8 mouse cellular contexts compared by ENCODE assay signal in the genomic region with DNA sequence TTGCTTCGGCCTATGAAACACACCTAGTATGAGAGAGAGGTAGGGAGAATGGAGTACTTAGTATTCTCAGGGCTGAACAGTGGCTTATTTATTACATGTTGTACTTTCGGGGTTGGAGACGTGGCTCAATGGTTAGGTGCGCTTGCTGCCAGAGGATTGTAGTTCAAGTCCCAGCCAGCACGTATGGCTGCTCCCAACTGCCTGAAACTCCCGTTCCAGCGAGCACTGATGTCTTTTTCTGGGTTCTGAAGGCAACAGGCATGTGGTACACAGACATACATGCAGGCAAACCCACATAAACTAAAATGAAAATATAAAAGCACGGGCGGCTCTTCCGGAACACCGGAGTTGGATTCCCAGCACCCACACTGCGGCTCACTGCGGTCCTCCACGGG. TPM values are rescaled to one million over a fixed set of nuclear protein-coding genes. Genes with fewer than 3 reads are reported as not detected.
DNase-seq lines count a peak whose midpoint lies in the region; ATAC-seq and TF ChIP-seq lines count a peak whose summit lies in the region.

No protein-coding gene starts in this region.

- H3K4me2 ChIP-seq in lung, postnatal 0 days (replicated peaks; ENCODE audit: low read depth, low read length), result peak overlapping the region; percentile 63
- H3K4me2 ChIP-seq in neural tube, embryonic 15.5 days, result peak overlapping the region; percentile 80

- intact Hi-C loops in gastrocnemius, postnatal 36 days (cut with DNase I), result loop anchor here (10.0 kb wide), 1 partner anchor 409 kb away; the partner anchor contains the start of genes Atg3 and Slc35a5

- no peaks in the 10 kb centered on the region for H3K9me3 ChIP-seq in lung, postnatal 0 days (ENCODE audit: low read length)
- H3K9me3 ChIP-seq in limb, embryonic 10.5 days (replicated peaks), result no peaks in the 10 kb centered on the region
- no peaks in the 10 kb centered on the region for H3K9me3 ChIP-seq in neural tube, embryonic 15.5 days (replicated peaks)

- H3K4me1 ChIP-seq in lung, postnatal 0 days (ENCODE audit: insufficient read depth, low read depth, low read length), result peaks cover 13% of the 10 kb centered on the region; the same call in 1 of the 2 replicates
- 0 out of 2 replicates have a peak, but pooled peaks cover 6% of the 10 kb centered on the region for H3K4me1 ChIP-seq in embryonic fibroblast, embryonic 13.5 days (ENCODE audit: control insufficient read depth, insufficient read depth, low read length)
- peaks cover 12% of the 10 kb centered on the region for H3K4me1 ChIP-seq in limb, embryonic 10.5 days
- peaks cover 23% of the 10 kb centered on the region for H3K4me1 ChIP-seq in neural tube, embryonic 15.5 days

- no peak for TF ChIP-seq EP300 in lung, postnatal 0 days (IDR thresholded peaks at IDR 0.05)

- no peak for DNase-seq in lung, postnatal 0 days (ENCODE audit: low spot score)
- no peak for DNase-seq in lung, postnatal 14 days
- DNase-seq in limb, embryonic 10.5 days (ENCODE audit: low spot score), result no peak
- no peak for DNase-seq in gastrocnemius, postnatal 36 days
- DNase-seq in kidney, adult 18-20 months, result no peak
- no peak for DNase-seq in adrenal gland, postnatal 36 days

- no peak for TF ChIP-seq CTCF in lung, postnatal 0 days (IDR thresholded peaks at IDR 0.05)
- TF ChIP-seq CTCF in embryonic fibroblast, embryonic 13.5 days (IDR thresholded peaks at IDR 0.05; ENCODE audit: borderline replicate concordance, insufficient read depth, low read length), result no peak

- no peak for TF ChIP-seq POLR2A in embryonic fibroblast, embryonic 13.5 days (IDR thresholded peaks at IDR 0.05; ENCODE audit: low read depth, low read length)

- peak overlapping the region; percentile 96 for H3K27ac ChIP-seq in lung, postnatal 0 days (ENCODE audit: low read length)
- H3K27ac ChIP-seq in embryonic fibroblast, embryonic 13.5 days (ENCODE audit: insufficient read depth, low read length), result peak overlapping the region; percentile 98
- H3K27ac ChIP-seq in limb, embryonic 10.5 days, result peak overlapping the region; percentile 95
- H3K27ac ChIP-seq in neural tube, embryonic 15.5 days (replicated peaks), result peak overlapping the region; percentile 98

- WGBS in lung, postnatal 0 days, result 5% methylated on average over 14 of the region's 14 CpGs
- 12% methylated on average over 14 of the region's 14 CpGs for WGBS in limb, embryonic 10.5 days
- 7% methylated on average over 14 of the region's 14 CpGs for WGBS in neural tube, embryonic 15.5 days

- peak overlapping the region; percentile 87 for H3K4me3 ChIP-seq in lung, postnatal 0 days (ENCODE audit: low read depth, low read length)
- peak overlapping the region; percentile 81 for H3K4me3 ChIP-seq in embryonic fibroblast, embryonic 13.5 days (ENCODE audit: insufficient read depth, low read length)
- H3K4me3 ChIP-seq in limb, embryonic 10.5 days, result peak overlapping the region; percentile 86
- peak overlapping the region; percentile 72 for H3K4me3 ChIP-seq in neural tube, embryonic 15.5 days (replicated peaks)

- H3K36me3 ChIP-seq in lung, postnatal 0 days (ENCODE audit: insufficient read depth, low read length), result no peaks in the 10 kb centered on the region; the same call in 1 of the 2 replicates
- H3K36me3 ChIP-seq in limb, embryonic 10.5 days, result peaks cover 17% of the 10 kb centered on the region
- H3K36me3 ChIP-seq in neural tube, embryonic 15.5 days, result peaks cover 10% of the 10 kb centered on the region

- H3K27me3 ChIP-seq in lung, postnatal 0 days (replicated peaks; ENCODE audit: insufficient read depth, low read length), result no peaks in the 10 kb centered on the region
- no peaks in the 10 kb centered on the region for H3K27me3 ChIP-seq in limb, embryonic 10.5 days (ENCODE audit: low read depth, poor library complexity, severe bottlenecking)
- H3K27me3 ChIP-seq in neural tube, embryonic 15.5 days (replicated peaks), result no peaks in the 10 kb centered on the region

- ATAC-seq in lung, postnatal 0 days, result peak; percentile 8
- ATAC-seq in neural tube, embryonic 15.5 days (ENCODE audit: low FRiP score), result peak; percentile 50; the same call in 1 of the 2 replicates

- peak overlapping the region; percentile 78 for H3K9ac ChIP-seq in lung, postnatal 0 days (replicated peaks; ENCODE audit: low read depth)
- H3K9ac ChIP-seq in neural tube, embryonic 15.5 days (replicated peaks), result peak overlapping the region; percentile 90

RNA-seq across cellular contexts. Expression of gene Gtpbp8, which starts 0.7 kb away (rescaled TPM):
- polyA plus RNA-seq in lung, postnatal 0 days (2015; fragmentation: Nextera tagmentation; extraction: Ambion mirVana), result 17.2 and 19.5 TPM in 2 replicates
- 23.4 and 26.4 TPM in 2 replicates for polyA plus RNA-seq in embryonic fibroblast, embryonic 13.5 days (2011; ENCODE audit: insufficient read length, low read depth, missing spikeins)
- 24.7 and 25.5 TPM in 2 replicates for polyA plus RNA-seq in limb, embryonic 10.5 days (2016; fragmentation: Nextera tagmentation; extraction: Ambion mirVana)
- 35.3 and 36.1 TPM in 2 replicates for polyA plus RNA-seq in neural tube, embryonic 15.5 days (2015; fragmentation: Nextera tagmentation; extraction: Ambion mirVana)
- total RNA-seq in gastrocnemius, postnatal 36 days (2021), result 10 to 100 TPM in 1 of 2 experiments, 1 to 10 TPM in 1; 8.0 to 11.1 TPM
- 10 to 100 TPM; 18.2 to 19.1 TPM for total RNA-seq in adrenal gland, postnatal 36 days (2021)

RNA-seq across cellular contexts. Expression of gene Cd200r1, which starts 20.1 kb away (rescaled TPM):
- polyA plus RNA-seq in lung, postnatal 0 days (2015; fragmentation: Nextera tagmentation; extraction: Ambion mirVana), result 2.9 and 3.8 TPM in 2 replicates
- 0.27 and 1.1 TPM in 2 replicates for polyA plus RNA-seq in embryonic fibroblast, embryonic 13.5 days (2011; ENCODE audit: insufficient read length, low read depth, missing spikeins)
- 0.14 and 0.49 TPM in 2 replicates for polyA plus RNA-seq in limb, embryonic 10.5 days (2016; fragmentation: Nextera tagmentation; extraction: Ambion mirVana)
- 0.59 and 0.66 TPM in 2 replicates for polyA plus RNA-seq in neural tube, embryonic 15.5 days (2015; fragmentation: Nextera tagmentation; extraction: Ambion mirVana)
- under 1 TPM; 0.17 to 0.23 TPM for total RNA-seq in gastrocnemius, postnatal 36 days (2021)
- total RNA-seq in adrenal gland, postnatal 36 days (2021), result under 1 TPM; 0.36 to 0.50 TPM

RNA-seq across cellular contexts. Expression of gene Nepro, which starts 21.4 kb away (rescaled TPM):
- 3.6 and 3.7 TPM in 2 replicates for polyA plus RNA-seq in lung, postnatal 0 days (2015; fragmentation: Nextera tagmentation; extraction: Ambion mirVana)
- polyA plus RNA-seq in embryonic fibroblast, embryonic 13.5 days (2011; ENCODE audit: insufficient read length, low read depth, missing spikeins), result 17.5 and 19.6 TPM in 2 replicates
- 14.0 and 15.7 TPM in 2 replicates for polyA plus RNA-seq in limb, embryonic 10.5 days (2016; fragmentation: Nextera tagmentation; extraction: Ambion mirVana)
- polyA plus RNA-seq in neural tube, embryonic 15.5 days (2015; fragmentation: Nextera tagmentation; extraction: Ambion mirVana), result 3.4 and 4.5 TPM in 2 replicates
- total RNA-seq in gastrocnemius, postnatal 36 days (2021), result 1 to 10 TPM; 3.5 to 3.6 TPM
- 10 to 100 TPM; 11.0 to 12.6 TPM for total RNA-seq in adrenal gland, postnatal 36 days (2021)
